Comparison of ENCODE assay signal across 14 mouse cellular contexts in the genomic region with DNA sequence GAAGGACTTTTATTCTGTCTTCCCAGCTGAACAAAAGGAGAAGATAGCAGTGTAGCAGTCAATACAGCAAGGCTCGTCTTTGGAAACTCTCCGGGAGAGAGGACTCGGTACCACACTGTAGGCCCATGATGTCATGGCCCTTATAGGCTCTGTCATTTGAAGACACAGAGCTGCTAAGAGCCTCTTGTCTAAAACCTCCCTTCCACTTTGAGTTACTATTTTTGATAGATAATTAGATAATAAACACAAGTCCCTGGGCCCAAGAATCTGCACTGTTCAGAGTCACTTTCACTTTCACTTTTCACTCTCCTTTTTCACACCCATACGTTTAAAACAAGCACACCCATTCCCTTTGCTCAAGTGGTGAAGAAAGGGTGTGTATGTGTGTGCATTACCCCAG. TPM values are rescaled to one million over a fixed set of nuclear protein-coding genes. Genes with fewer than 3 reads are reported as not detected.
DNase-seq lines count a peak whose midpoint lies in the region; ATAC-seq and TF ChIP-seq lines count a peak whose summit lies in the region.
"Had no signal": no experiment of that assay in that cellular context is flagged by ENCODE, and none has a peak within 500 bp of the region (broad histone marks: within the 10 kb centered on the region; RNA-seq: fewer than 3 reads in every experiment).

No protein-coding gene starts in this region.

- DNase-seq in liver, adult 2 months (ENCODE audit: extremely low read depth, low read depth, low spot score) = peak; percentile 66
- no peak for DNase-seq in liver
- DNase-seq in liver, embryonic 11.5 days (ENCODE audit: low spot score) = no peak
- DNase-seq in midbrain, postnatal 0 days (ENCODE audit: low spot score) = no peak
- no peak for DNase-seq in cerebellum, postnatal 25 days
- DNase-seq: kidney, postnatal 36 days had no signal

- H3K4me2 ChIP-seq in liver, embryonic 11.5 days = peak overlapping the region; percentile 40; the same call in 1 of the 2 replicates
- no peak overlapping the region; the same call in 1 of the 2 replicates for H3K4me2 ChIP-seq in stomach, embryonic 15.5 days
- no peak overlapping the region for H3K4me2 ChIP-seq in midbrain, postnatal 0 days (ENCODE audit: low read depth, low read length, poor library complexity, severe bottlenecking)
- H3K4me2 ChIP-seq: forebrain, embryonic 12.5 days had no signal

- H3K36me3 ChIP-seq in liver, adult 2 months (ENCODE audit: control insufficient read depth, insufficient read depth, low read length) = peaks cover 16% of the 10 kb centered on the region; the same call in 1 of the 2 replicates
- H3K36me3 ChIP-seq in liver, embryonic 11.5 days (ENCODE audit: control insufficient read depth, insufficient read depth, low read length) = peaks cover 8% of the 10 kb centered on the region; the same call in 1 of the 2 replicates
- H3K36me3 ChIP-seq in stomach, embryonic 15.5 days = peaks cover 8% of the 10 kb centered on the region; the same call in 1 of the 2 replicates
- no peaks in the 10 kb centered on the region for H3K36me3 ChIP-seq in midbrain, postnatal 0 days (ENCODE audit: insufficient read depth, low read length)

- no peak for TF ChIP-seq CTCF in liver, adult 2 months (IDR thresholded peaks at IDR 0.05; ENCODE audit: low read depth, low read length)
- TF ChIP-seq CTCF in midbrain, postnatal 0 days (IDR thresholded peaks at IDR 0.05) = no peak

- H3K9me3 ChIP-seq in liver, embryonic 11.5 days (ENCODE audit: control insufficient read depth, low read length) = no peaks in the 10 kb centered on the region
- H3K9me3 ChIP-seq in stomach, embryonic 15.5 days = no peaks in the 10 kb centered on the region
- no peaks in the 10 kb centered on the region for H3K9me3 ChIP-seq in midbrain, postnatal 0 days (ENCODE audit: low read length)
- H3K9me3 ChIP-seq: forebrain, embryonic 12.5 days had no signal

- H3K4me1 ChIP-seq in liver, adult 2 months (ENCODE audit: control insufficient read depth, insufficient read depth, low read length) = peaks cover 13% of the 10 kb centered on the region
- H3K4me1 ChIP-seq in liver, embryonic 11.5 days (replicated peaks; ENCODE audit: control insufficient read depth, insufficient read depth, low read length) = no peaks in the 10 kb centered on the region
- 0 out of 2 replicates have a peak, but pooled peaks cover 7% of the 10 kb centered on the region for H3K4me1 ChIP-seq in stomach, embryonic 15.5 days
- no peaks in the 10 kb centered on the region for H3K4me1 ChIP-seq in midbrain, postnatal 0 days (ENCODE audit: insufficient read depth, low read length)
- H3K4me1 ChIP-seq: forebrain, embryonic 12.5 days had no signal

- peaks cover 2% of the 10 kb centered on the region; the same call in 1 of the 2 replicates for H3K79me2 ChIP-seq in liver, adult 2 months (ENCODE audit: control insufficient read depth, insufficient read depth, low read length)

- WGBS in liver, adult 2 months = 25% methylated on average over 4 of the region's 4 CpGs
- 84% methylated on average over 4 of the region's 4 CpGs for WGBS in liver, embryonic 11.5 days
- 75% methylated on average over 4 of the region's 4 CpGs for WGBS in stomach, embryonic 15.5 days
- WGBS in midbrain, postnatal 0 days = 91% methylated on average over 4 of the region's 4 CpGs

- peak overlapping the region; percentile 35 for H3K4me3 ChIP-seq in liver, adult 2 months (ENCODE audit: insufficient read depth, low read depth, low read length)
- no peak overlapping the region for H3K4me3 ChIP-seq in liver, embryonic 11.5 days (ENCODE audit: low read depth, low read length)
- no peak overlapping the region for H3K4me3 ChIP-seq in stomach, embryonic 15.5 days (replicated peaks)
- H3K4me3 ChIP-seq in midbrain, postnatal 0 days (ENCODE audit: low read depth, low read length) = no peak overlapping the region
- H3K4me3 ChIP-seq: forebrain, embryonic 12.5 days had no signal

- peak; percentile 90 for ATAC-seq in activated CD4-positive, CD25-positive, alpha-beta regulatory T cell, adult 4 months
- 0 out of 2 replicates have a peak, but pooled peaks have one; percentile 19 for ATAC-seq in liver, embryonic 11.5 days (replicated peaks; ENCODE audit: low FRiP score)
- peak; percentile 30; the same call in 1 of the 2 replicates for ATAC-seq in stomach, embryonic 15.5 days (ENCODE audit: insufficient read depth, low FRiP score, low read depth)
- no peak for ATAC-seq in midbrain, postnatal 0 days (ENCODE audit: low FRiP score)
- ATAC-seq: Patski had no signal

- TF ChIP-seq POLR2A in liver, adult 2 months (IDR thresholded peaks at IDR 0.05; ENCODE audit: extremely low read depth, insufficient read depth, low read length) = no peak

- no peaks in the 10 kb centered on the region for H3K27me3 ChIP-seq in liver, adult 2 months (ENCODE audit: control insufficient read depth, insufficient read depth, low read length)
- no peaks in the 10 kb centered on the region for H3K27me3 ChIP-seq in liver, embryonic 11.5 days (replicated peaks; ENCODE audit: control insufficient read depth, insufficient read depth, low read length)
- no peaks in the 10 kb centered on the region for H3K27me3 ChIP-seq in stomach, embryonic 15.5 days (replicated peaks)
- H3K27me3 ChIP-seq in midbrain, postnatal 0 days (ENCODE audit: insufficient read depth, low read length) = no peaks in the 10 kb centered on the region
- H3K27me3 ChIP-seq: forebrain, embryonic 12.5 days; Patski had no signal

- H3K27ac ChIP-seq in liver, adult 2 months (replicated peaks; ENCODE audit: insufficient read depth, low read depth, low read length) = peak overlapping the region; percentile 86
- H3K27ac ChIP-seq in liver, embryonic 11.5 days (ENCODE audit: low read depth, low read length) = no peak overlapping the region
- H3K27ac ChIP-seq in stomach, embryonic 15.5 days = no peak overlapping the region
- H3K27ac ChIP-seq in midbrain, postnatal 0 days (ENCODE audit: low read depth, low read length) = no peak overlapping the region
- H3K27ac ChIP-seq: forebrain, embryonic 12.5 days had no signal

- H3K9ac ChIP-seq in liver, adult 2 months (ENCODE audit: low read depth, low read length) = peak overlapping the region; percentile 49
- no peak overlapping the region for H3K9ac ChIP-seq in liver, embryonic 11.5 days (ENCODE audit: low read depth, low read length)
- H3K9ac ChIP-seq in stomach, embryonic 15.5 days = no peak overlapping the region
- no peak overlapping the region for H3K9ac ChIP-seq in midbrain, postnatal 0 days (replicated peaks; ENCODE audit: low read length, poor library complexity, severe bottlenecking)
- H3K9ac ChIP-seq: forebrain, embryonic 12.5 days had no signal

RNA-seq across cellular contexts. Expression of a gene that starts 9.7 kb away (rescaled TPM):
- total RNA-seq in liver, adult 2 months (2014; rRNA removed) = 27.4 and 51.6 TPM in 2 replicates
- polyA plus RNA-seq in liver, adult 2 months (2012; rRNA removed) = 13.6 and 13.9 TPM in 2 replicates
- polyA plus RNA-seq in activated CD4-positive, CD25-positive, alpha-beta regulatory T cell, adult 4 months (2017; shearing (Covaris generic)) = not detected
- 0.55 and 0.60 TPM in 2 replicates for polyA plus RNA-seq in liver, embryonic 11.5 days (2014; fragmentation: Nextera tagmentation; extraction: Ambion mirVana)
- polyA plus RNA-seq in stomach, embryonic 15.5 days (2015; fragmentation: Nextera tagmentation; extraction: Ambion mirVana) = 1.6 and 2.3 TPM in 2 replicates
- 1.9 TPM in 2 replicates for total RNA-seq in midbrain, postnatal 0 days (2014; rRNA removed)
- 1.5 and 1.8 TPM in 2 replicates for polyA plus RNA-seq in midbrain, postnatal 0 days (2015; fragmentation: Nextera tagmentation; extraction: Ambion mirVana)

RNA-seq across cellular contexts. Expression of a gene that starts 16.2 kb away (rescaled TPM):
- 13.5 and 18.3 TPM in 2 replicates for total RNA-seq in liver, adult 2 months (2014; rRNA removed)
- polyA plus RNA-seq in liver, adult 2 months (2012; rRNA removed) = 7.1 and 9.9 TPM in 2 replicates
- polyA plus RNA-seq in activated CD4-positive, CD25-positive, alpha-beta regulatory T cell, adult 4 months (2017; shearing (Covaris generic)) = 10 to 100 TPM; 75.5 to 98.7 TPM
- polyA plus RNA-seq in liver, embryonic 11.5 days (2014; fragmentation: Nextera tagmentation; extraction: Ambion mirVana) = 35.4 and 36.9 TPM in 2 replicates
- polyA plus RNA-seq in stomach, embryonic 15.5 days (2015; fragmentation: Nextera tagmentation; extraction: Ambion mirVana) = 53.0 and 63.9 TPM in 2 replicates
- 6.3 and 6.6 TPM in 2 replicates for total RNA-seq in midbrain, postnatal 0 days (2014; rRNA removed)
- polyA plus RNA-seq in midbrain, postnatal 0 days (2015; fragmentation: Nextera tagmentation; extraction: Ambion mirVana) = 6.7 and 8.5 TPM in 2 replicates

RNA-seq across cellular contexts. Expression of a gene that starts 43.5 kb away (rescaled TPM):
- not detected in 2 replicates for total RNA-seq in liver, adult 2 months (2014; rRNA removed)
- polyA plus RNA-seq in liver, adult 2 months (2012; rRNA removed) = not detected in 2 replicates
- not detected for polyA plus RNA-seq in activated CD4-positive, CD25-positive, alpha-beta regulatory T cell, adult 4 months (2017; shearing (Covaris generic))
- not detected in 2 replicates for polyA plus RNA-seq in liver, embryonic 11.5 days (2014; fragmentation: Nextera tagmentation; extraction: Ambion mirVana)
- polyA plus RNA-seq in stomach, embryonic 15.5 days (2015; fragmentation: Nextera tagmentation; extraction: Ambion mirVana) = not detected in 2 replicates
- not detected in 2 replicates for total RNA-seq in midbrain, postnatal 0 days (2014; rRNA removed)
- polyA plus RNA-seq in midbrain, postnatal 0 days (2015; fragmentation: Nextera tagmentation; extraction: Ambion mirVana) = not detected in 2 replicates
- total RNA-seq: gastrocnemius, postnatal 4 days; left cerebral cortex, postnatal 10 days had no signal
- polyA plus RNA-seq: brain, embryonic 14.5 days; forebrain, embryonic 12.5 days; lung, embryonic 16.5 days; Patski had no signal
